Mouse (Mus musculus) liver, embryonic 14.5 days (tissue): ENCODE data around the gene Map3k5. TPM values are rescaled to one million over a fixed set of nuclear protein-coding genes. Genes with fewer than 3 reads are reported as not detected.

Experiments used
- ATAC-seq: fragments of 200-750 bp; cut with Nextera tagmentation; 2 replicates; pipeline ENCODE4 v1.8.0; 2017; ENCODE audit warnings: moderate number of reproducible peaks, mild to moderate bottlenecking, moderate library complexity; ENCODE audit not compliant: insufficient read depth
- DNase-seq, 3 experiments: peaks; one replicate each; pipeline ENCODE4 v3.0.0-alpha.2; 2012 to 2013; ENCODE audit warnings: low read depth in 3 of 3, low spot score in 3 of 3
- H3K27ac ChIP-seq: fragments of 300-500 bp; sonication (generic); 2 replicates; pipeline ENCODE4 v1.5.1; 2014; ENCODE audit warnings: moderate library complexity, mild to moderate bottlenecking, control low read depth, inconsistent platforms
- H3K27me3 ChIP-seq: fragments of 300-500 bp; sonication (generic); 2 replicates; pipeline ENCODE4 v1.6.1; 2014; ENCODE audit warnings: mild to moderate bottlenecking, low read length, moderate library complexity; ENCODE audit not compliant: control insufficient read depth, insufficient read depth
- H3K36me3 ChIP-seq: fragments of 300-500 bp; sonication (generic); replicated peaks from 2 replicates; pipeline ENCODE4 v1.6.1; 2014; ENCODE audit warnings: low read depth; ENCODE audit not compliant: control insufficient read depth, insufficient read depth
- H3K4me1 ChIP-seq, 2 experiments: fragments of 200-500 bp in 1 of 2; fragments of 300-500 bp in 1 of 2; sonication (generic) in 1 of 2; replicated peaks; 2 replicates each; pipeline ENCODE4 v1.6.1; 2012 to 2014; ENCODE audit warnings: antibody characterized with exemption in 1 of 2, inconsistent platforms in 1 of 2, low read length in 1 of 2; ENCODE audit not compliant: control insufficient read depth in 2 of 2, insufficient read depth in 2 of 2
- H3K4me2 ChIP-seq: fragments of 300-500 bp; sonication (generic); 2 replicates; pipeline ENCODE4 v1.6.1; 2014; ENCODE audit warnings: low read depth, mild to moderate bottlenecking, control low read depth, moderate library complexity
- H3K4me3 ChIP-seq, 2 experiments: fragments of 200-500 bp in 1 of 2; fragments of 300-500 bp in 1 of 2; sonication (generic) in 1 of 2; 2 replicates each; pipeline ENCODE4 v1.5.1; 2012 to 2014; ENCODE audit warnings: low read depth in 2 of 2, low read length in 2 of 2, mild to moderate bottlenecking in 2 of 2, control low read depth in 1 of 2, inconsistent platforms in 1 of 2, moderate library complexity in 1 of 2; ENCODE audit not compliant: insufficient read depth in 1 of 2
- H3K9ac ChIP-seq: fragments of 300-500 bp; sonication (generic); replicated peaks from 2 replicates; pipeline ENCODE4 v1.6.1; 2014; ENCODE audit warnings: mild to moderate bottlenecking, control low read depth, moderate library complexity
- H3K9me3 ChIP-seq: fragments of 300-500 bp; sonication (generic); 2 replicates; pipeline ENCODE4 v1.6.1; 2016; ENCODE audit warnings: low read length, mixed read lengths; ENCODE audit not compliant: control insufficient read depth
- CTCF ChIP-seq: IDR thresholded peaks from 2 replicates; pipeline ENCODE4 v1.5.1; 2016; ENCODE audit warnings: antibody characterized with exemption, low read depth, control low read depth
- EP300 ChIP-seq: IDR thresholded peaks from 2 replicates; pipeline ENCODE4 v1.6.1; 2016; ENCODE audit warnings: antibody characterized with exemption, low read depth
- WGBS: fragments of 180-500 bp; shearing (Covaris S2); extraction: QIAGEN DNeasy Blood & Tissue Kit; methylation state at CpG from one replicate; pipeline ENCODE4 v1.1.7; 2014; ENCODE audit not compliant: insufficient replicate concordance; 5-methylcytosine and 5-hydroxymethylcytosine counted together
- polyA plus RNA-seq, 2 experiments: library from polyadenylated mRNA; depleted of rRNA in 1 of 2; stranded (reverse) in 1 of 2; unstranded in 1 of 2; fragments of >200 nt; fragmentation: Nextera tagmentation in 1 of 2; extraction: Ambion mirVana in 1 of 2; gene quantifications; 2 replicates each; pipeline versions ENCODE4 v1.2.1 to v1.2.3; 2012 to 2014

The Map3k5 gene
- polyA plus RNA-seq (2012; rRNA removed) = 0.71 and 1.0 TPM in 2 replicates
- 1.1 and 1.3 TPM in 2 replicates for polyA plus RNA-seq (2014; fragmentation: Nextera tagmentation; extraction: Ambion mirVana)

GRCm38 (mm10) chr10:19934384-19935294, at the start of gene Map3k5:
Gene Map3k5, plus strand, starts transcription at chr10:19934472.
- Histone ChIP-seq H3K4me2 (peak within 1 kb of the TSS; percentile 67), H3K4me3 (peak within 1 kb of the TSS; percentile 61 to 65), H3K9ac (peak within 1 kb of the TSS; percentile 1; the same call in 1 of the 2 replicates), H3K9me3 (no peaks in the 10 kb centered on the region), H3K4me1 (peaks cover 0 to 4% of the 10 kb centered on the region in 2 experiments; a peak in 2 of 4 replicates), H3K27me3 (peaks cover 33% of the 10 kb centered on the region), H3K36me3 (no peaks in the 10 kb centered on the region), H3K27ac (no peak within 1 kb of the TSS)
- ATAC-seq (peak; percentile 60), DNase-seq (no peak)
- TF ChIP-seq EP300 (no peak), CTCF (peak; percentile 17; the same call in 1 of the 2 replicates)
- WGBS = under 1% methylated on average over 78 of the region's 95 CpGs

GRCm38 (mm10) chr10:19886249-19886648, 48.0 kb upstream of the Map3k5 start:
- no peak overlapping the region for H3K4me3 ChIP-seq
- TF ChIP-seq EP300 (no peak), CTCF (no peak)
- H3K4me1 ChIP-seq = peaks cover 0 to 4% of the 10 kb centered on the region in 2 experiments; a peak in 2 of 4 replicates
- H3K36me3 ChIP-seq = no peaks in the 10 kb centered on the region
- WGBS = 14% methylated on average over 3 of the region's 3 CpGs
- H3K9me3 ChIP-seq = no peaks in the 10 kb centered on the region
- H3K27me3 ChIP-seq = no peaks in the 10 kb centered on the region
- ATAC-seq (peak; percentile 64), DNase-seq (no peak)
- no peak overlapping the region for H3K4me2 ChIP-seq
- H3K9ac ChIP-seq = no peak overlapping the region
- no peak overlapping the region for H3K27ac ChIP-seq

GRCm38 (mm10) chr10:19889908-19890307, 44.4 kb upstream of the Map3k5 start:
- Histone ChIP-seq H3K4me3 (no peak overlapping the region), H3K9me3 (no peaks in the 10 kb centered on the region), H3K27ac (no peak overlapping the region), H3K4me2 (no peak overlapping the region), H3K4me1 (peaks cover 0 to 4% of the 10 kb centered on the region in 2 experiments; a peak in 2 of 4 replicates), H3K27me3 (no peaks in the 10 kb centered on the region), H3K36me3 (no peaks in the 10 kb centered on the region; the same call in 1 of the 2 replicates), H3K9ac (no peak overlapping the region)
- DNase-seq (no peak), ATAC-seq (no peak)
- no peak for TF ChIP-seq CTCF
- no peak for TF ChIP-seq EP300
- 64% methylated on average over 3 of the region's 3 CpGs for WGBS

- no peaks in the 10 kb centered on the region for H3K27me3 ChIP-seq
- no peak overlapping the region for H3K9ac ChIP-seq
- TF ChIP-seq EP300 = no peak
- no peak for TF ChIP-seq CTCF
- DNase-seq = no peak
- H3K27ac ChIP-seq = no peak overlapping the region
- no peak overlapping the region for H3K4me3 ChIP-seq
- H3K4me2 ChIP-seq = no peak overlapping the region
- ATAC-seq = no peak
- 0 out of 4 replicates have a peak, but pooled peaks cover 0 to under 1% of the 10 kb centered on the region in 2 experiments for H3K4me1 ChIP-seq
- WGBS = 46% methylated on average over 3 of the region's 3 CpGs
- no peaks in the 10 kb centered on the region for H3K9me3 ChIP-seq
- no peaks in the 10 kb centered on the region; the same call in 1 of the 2 replicates for H3K36me3 ChIP-seq
These were observed 42.6 kb upstream of the Map3k5 start for GRCm38 (mm10) chr10:19891686-19892085.

- TF ChIP-seq EP300 (no peak), CTCF (no peak)
- DNase-seq = no peak
- Histone ChIP-seq H3K9me3 (no peaks in the 10 kb centered on the region), H3K4me2 (no peak overlapping the region), H3K27me3 (no peaks in the 10 kb centered on the region), H3K4me1 (no peaks in the 10 kb centered on the region), H3K36me3 (no peaks in the 10 kb centered on the region; the same call in 1 of the 2 replicates), H3K9ac (no peak overlapping the region), H3K27ac (no peak overlapping the region), H3K4me3 (no peak overlapping the region)
- no peak for ATAC-seq
- 71% methylated on average over 6 of the region's 6 CpGs for WGBS
These were observed 41.1 kb upstream of the Map3k5 start for GRCm38 (mm10) chr10:19893146-19893545.
